Mouse (Mus musculus): Measurements from ENCODE around the gene Myo10. TPM values are rescaled to one million over a fixed set of nuclear protein-coding genes. Genes with fewer than 3 reads are reported as not detected.
A peak's percentile ranks its signal among the peaks of the same experiment; 100 is the strongest.

Gene Myo10
- total RNA-seq, 2 experiments from 2014 or later: 52.5 to 53.3 TPM

- no peak for DNase-seq
Measured at GRCm38 (mm10) chr15:25767777-25768176, 145.5 kb downstream of the Myo10 start.

DNA sequence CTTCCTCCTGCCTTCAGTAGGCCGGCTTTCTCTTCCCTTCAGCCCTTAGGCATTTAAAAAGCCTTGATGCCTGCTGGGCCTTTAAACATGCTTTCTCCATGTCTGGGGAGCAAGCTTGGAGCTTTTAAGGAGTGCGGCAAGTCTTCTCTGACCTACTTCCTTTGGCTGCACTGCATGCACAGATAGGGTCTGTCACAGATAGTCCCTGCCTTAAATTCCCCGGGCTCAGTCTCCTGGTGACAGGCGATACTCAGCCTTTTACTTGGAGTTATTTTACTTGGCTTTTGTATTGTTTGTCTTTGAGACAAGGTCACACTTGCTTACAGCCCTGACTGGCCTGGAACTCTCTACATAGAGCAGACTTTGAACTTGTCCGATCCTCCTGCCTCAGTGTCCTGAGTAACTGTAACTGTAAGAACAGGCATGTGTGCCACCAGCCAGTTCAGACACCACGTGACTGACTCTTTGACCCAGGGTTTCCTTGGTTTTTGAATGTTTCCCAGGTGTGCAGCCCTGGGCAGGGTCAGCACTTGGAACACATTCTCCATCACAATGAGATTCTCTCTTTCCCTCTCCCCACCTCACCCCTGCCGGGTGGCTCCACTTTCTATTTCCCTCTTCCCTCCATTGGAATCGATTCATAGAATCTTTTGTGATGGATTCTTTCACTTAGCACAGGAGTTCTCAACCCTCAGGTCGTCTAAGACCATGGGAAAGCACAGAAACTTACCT is 147.4 kb downstream of the Myo10 start:
- no peak for DNase-seq

GRCm38 (mm10) chr15:25771782-25772181 is 149.5 kb downstream of the Myo10 start:
- DNase-seq: no peak

GRCm38 (mm10) chr15:25773711-25774513 is 151.6 kb downstream of the Myo10 start:
- peak; percentile 57 to 72 for DNase-seq

GRCm38 (mm10) chr15:25778937-25779336 is 156.6 kb downstream of the Myo10 start:
- DNase-seq: no peak

DNA sequence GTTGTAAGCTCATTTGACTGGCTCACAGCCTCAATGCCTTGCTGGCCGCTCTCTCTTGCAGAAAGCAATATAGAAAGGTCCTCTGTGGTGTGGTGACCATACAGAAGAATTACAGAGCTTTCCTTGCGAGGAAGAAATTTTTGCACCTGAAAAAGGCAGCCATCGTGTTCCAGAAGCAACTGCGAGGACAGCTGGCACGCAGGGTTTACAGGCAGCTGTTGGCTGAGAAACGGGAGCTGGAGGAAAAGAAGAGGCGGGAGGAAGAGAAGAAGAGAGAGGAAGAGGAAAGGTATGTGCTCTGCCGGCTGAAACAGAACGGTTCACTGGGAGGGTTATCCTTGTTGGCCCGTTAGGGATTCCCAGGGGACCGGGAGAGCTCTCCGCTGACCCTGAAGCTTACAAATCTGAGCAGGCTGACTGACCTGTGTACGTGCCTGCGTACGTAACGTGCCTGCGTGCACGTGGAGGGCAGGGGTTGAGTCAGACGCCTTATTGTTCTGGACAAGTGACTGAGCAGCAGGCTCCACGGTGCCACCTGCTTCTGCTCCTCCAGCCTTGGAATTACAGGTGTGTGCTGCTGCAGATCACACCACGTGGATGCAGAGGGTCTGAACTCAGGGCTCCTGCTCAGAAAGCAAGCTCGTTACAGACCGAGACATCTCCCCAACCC is 157.3 kb downstream of the Myo10 start:
- DNase-seq: no peak

DNA sequence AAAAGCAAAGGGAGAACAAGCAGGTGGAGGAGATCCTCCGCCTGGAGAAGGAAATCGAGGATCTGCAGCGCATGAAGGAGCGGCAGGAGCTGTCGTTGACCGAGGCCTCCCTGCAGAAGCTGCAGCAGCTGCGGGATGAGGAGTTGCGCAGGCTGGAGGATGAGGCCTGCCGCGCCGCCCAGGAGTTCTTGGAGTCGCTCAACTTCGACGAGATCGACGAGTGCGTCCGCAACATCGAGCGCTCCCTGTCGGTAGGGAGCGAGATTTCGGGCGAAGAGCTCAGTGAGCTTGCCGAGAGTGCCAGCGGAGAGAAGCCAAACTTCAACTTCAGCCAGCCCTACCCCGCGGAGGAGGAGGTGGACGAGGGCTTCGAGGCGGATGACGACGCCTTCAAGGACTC is 158.7 kb downstream of the Myo10 start:
- DNase-seq: no peak

DNA sequence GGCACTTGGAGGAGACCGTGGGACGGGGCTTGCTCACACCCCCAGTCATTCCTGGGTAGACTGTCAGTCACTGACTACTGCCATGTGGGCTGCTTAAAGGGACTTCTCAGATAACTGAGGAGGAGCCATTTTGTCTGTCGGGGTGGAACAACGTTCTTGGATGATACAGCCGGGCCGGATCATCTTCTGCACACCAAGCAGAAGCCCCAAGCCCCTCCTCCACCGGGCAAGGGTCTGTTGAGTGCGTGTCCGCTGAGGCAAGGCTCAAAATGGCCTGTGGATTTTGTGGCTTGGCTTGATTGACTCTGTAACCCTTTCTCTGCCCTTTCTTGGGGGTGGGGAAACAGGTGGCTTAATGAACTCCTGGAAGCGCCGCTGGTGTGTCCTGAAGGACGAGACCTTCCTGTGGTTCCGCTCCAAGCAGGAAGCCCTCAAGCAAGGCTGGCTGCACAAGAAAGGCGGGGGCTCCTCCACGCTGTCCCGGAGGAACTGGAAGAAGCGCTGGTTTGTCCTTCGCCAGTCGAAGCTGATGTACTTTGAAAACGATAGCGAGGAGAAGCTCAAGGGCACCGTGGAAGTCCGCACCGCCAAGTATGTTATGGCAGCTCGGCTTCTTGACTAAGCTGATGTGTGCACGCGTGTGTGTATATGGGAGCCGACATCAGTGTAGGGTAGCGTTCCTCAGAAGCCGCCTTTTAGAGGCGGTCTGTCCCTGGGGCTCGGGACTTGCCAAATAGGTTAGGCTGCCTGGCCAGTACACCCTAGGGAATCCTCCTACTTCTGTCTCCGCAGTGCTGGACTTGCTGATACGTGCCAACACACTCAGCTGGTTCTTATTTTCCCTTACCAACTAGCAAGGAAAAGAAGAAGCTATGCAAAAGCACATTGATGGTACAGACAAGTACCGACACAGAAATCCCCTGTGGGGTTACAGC is 163.4 kb downstream of the Myo10 start:
- DNase-seq: no peak

- no peak for DNase-seq
Measured at GRCm38 (mm10) chr15:25787406-25787805, 165.1 kb downstream of the Myo10 start.

- DNase-seq: no peak
Measured at GRCm38 (mm10) chr15:25787965-25788364, 165.6 kb downstream of the Myo10 start.

- DNase-seq: no peak
Measured at GRCm38 (mm10) chr15:25788565-25788964, 166.2 kb downstream of the Myo10 start.

- DNase-seq: no peak
Measured at GRCm38 (mm10) chr15:25789241-25789640, 166.9 kb downstream of the Myo10 start.

- DNase-seq: no peak
Measured at GRCm38 (mm10) chr15:25791660-25792353, 169.5 kb downstream of the Myo10 start.

- no peak for DNase-seq
Measured at GRCm38 (mm10) chr15:25794123-25794522, 171.8 kb downstream of the Myo10 start.

- no peak for DNase-seq
Measured at GRCm38 (mm10) chr15:25795496-25795895, 173.2 kb downstream of the Myo10 start.

- no peak for DNase-seq
Measured at GRCm38 (mm10) chr15:25796353-25796752, 174.0 kb downstream of the Myo10 start.

DNA sequence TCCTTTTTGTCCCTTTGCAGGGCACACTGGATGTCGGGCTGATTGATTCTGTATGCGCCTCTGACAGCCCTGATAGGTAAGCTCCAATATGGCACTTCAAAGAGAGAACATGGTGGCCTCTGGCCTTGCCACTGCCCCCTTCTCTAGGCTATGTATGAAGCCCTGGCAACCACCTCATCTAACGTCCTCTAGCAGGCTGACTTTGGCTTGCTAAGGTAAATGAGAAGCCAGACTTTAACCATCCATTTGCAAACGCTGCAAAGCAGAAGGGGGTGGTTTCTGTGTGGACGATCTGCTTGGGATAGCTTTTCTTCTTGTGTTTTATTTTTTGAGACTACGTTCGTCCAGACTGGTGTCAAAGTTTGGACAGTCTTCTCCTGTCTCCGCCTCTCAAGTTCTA is 174.9 kb downstream of the Myo10 start:
- no peak for DNase-seq

DNA sequence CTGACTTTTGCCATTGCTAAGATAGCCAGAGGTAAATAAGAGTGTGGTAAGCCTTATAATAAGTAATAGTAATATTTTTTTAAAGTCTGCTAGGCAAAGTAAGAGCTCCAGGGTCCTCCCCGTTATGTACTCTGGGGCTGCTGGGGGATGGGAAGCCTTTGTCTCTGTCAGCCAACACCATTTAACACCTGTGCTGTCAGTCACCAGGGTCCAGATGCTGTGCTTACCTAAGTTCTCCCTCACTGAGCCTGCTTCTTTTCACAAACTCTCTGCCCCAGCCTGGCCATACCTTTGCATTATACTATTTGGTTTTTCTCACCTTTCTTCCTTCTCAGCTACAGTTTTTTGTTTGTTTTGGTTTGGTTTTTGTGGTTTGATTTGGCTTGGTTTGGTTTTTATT is 175.6 kb downstream of the Myo10 start:
- DNase-seq: no peak

GRCm38 (mm10) chr15:25801726-25802125 is 179.4 kb downstream of the Myo10 start:
- DNase-seq: no peak

- no peak for DNase-seq
Measured at GRCm38 (mm10) chr15:25802194-25802593, 179.9 kb downstream of the Myo10 start.

- DNase-seq: no peak
Measured at GRCm38 (mm10) chr15:25803111-25803510, 180.8 kb downstream of the Myo10 start.
